Mouse (Mus musculus) retina, adult 2 months (tissue): ENCODE data around the gene Fhl4.

Experiments
- DNase-seq: peaks from one replicate; pipeline ENCODE4 v3.0.0-alpha.2; 2012; ENCODE audit warnings: low read depth, low spot score

Gene Fhl4

GRCm38 (mm10) chr10:85102247-85103084, at the start of gene Fhl4, which contains the start of gene Tmem263:
Fhl4 (minus strand) TSS chr10:85102495.
Tmem263 (plus strand) TSS chr10:85102627.
- DNase-seq: peak; percentile 68

GRCm38 (mm10) chr10:85149226-85149625, 46.9 kb upstream of the Fhl4 start:
- no peak for DNase-seq

GRCm38 (mm10) chr10:85146282-85146681, 44.0 kb upstream of the Fhl4 start:
- DNase-seq: no peak

GRCm38 (mm10) chr10:85141465-85141864, 39.2 kb upstream of the Fhl4 start:
- no peak for DNase-seq

- DNase-seq: no peak
Observed at GRCm38 (mm10) chr10:85136573-85136972, 34.3 kb upstream of the Fhl4 start.

- no peak for DNase-seq
Observed at GRCm38 (mm10) chr10:85128453-85128852, 26.2 kb upstream of the Fhl4 start.

- peak; percentile 89 for DNase-seq
Observed at GRCm38 (mm10) chr10:85127395-85128287, 25.3 kb upstream of the Fhl4 start, which contains the start of gene Mterf2. Mterf2 (minus strand) TSS chr10:85128027.

GRCm38 (mm10) chr10:85125184-85125583, 22.9 kb upstream of the Fhl4 start:
- DNase-seq: no peak

GRCm38 (mm10) chr10:85114409-85114808, 12.1 kb upstream of the Fhl4 start:
- no peak for DNase-seq

- no peak for DNase-seq
Observed at GRCm38 (mm10) chr10:85103085-85103885, 990 bp upstream of the Fhl4 start.

GRCm38 (mm10) chr10:85101841-85102240, 454 bp downstream of the Fhl4 start:
- DNase-seq: no peak

- DNase-seq: no peak
Observed at GRCm38 (mm10) chr10:85071605-85072152, 30.6 kb downstream of the Fhl4 start.

- no peak for DNase-seq
Observed at GRCm38 (mm10) chr10:85054876-85055275, 47.4 kb downstream of the Fhl4 start.

- no peak for DNase-seq
Observed at GRCm38 (mm10) chr10:85052451-85052850, 49.8 kb downstream of the Fhl4 start.

GRCm38 (mm10) chr10:85050668-85051208, 51.6 kb downstream of the Fhl4 start:
- DNase-seq: no peak

- DNase-seq: no peak
Observed at GRCm38 (mm10) chr10:85048008-85048407, 54.3 kb downstream of the Fhl4 start.

- peak; percentile 16 for DNase-seq
Observed at GRCm38 (mm10) chr10:85046585-85046984, 55.7 kb downstream of the Fhl4 start.
